Mouse (Mus musculus) CD4-positive, CD25-positive, alpha-beta regulatory T cell (primary cell): ENCODE data around the gene Mettl23. TPM values are rescaled to one million over a fixed set of nuclear protein-coding genes. Genes with fewer than 3 reads are reported as not detected.

ENCODE experiments used
- polyA plus RNA-seq: library from polyadenylated mRNA; unstranded; fragments of 100-300 nt; shearing (Covaris generic); gene quantifications from one replicate; pipeline ENCODE4 v1.2.1, GENCODE M21; 2017

The Mettl23 gene
- polyA plus RNA-seq = 208 TPM

DNA sequence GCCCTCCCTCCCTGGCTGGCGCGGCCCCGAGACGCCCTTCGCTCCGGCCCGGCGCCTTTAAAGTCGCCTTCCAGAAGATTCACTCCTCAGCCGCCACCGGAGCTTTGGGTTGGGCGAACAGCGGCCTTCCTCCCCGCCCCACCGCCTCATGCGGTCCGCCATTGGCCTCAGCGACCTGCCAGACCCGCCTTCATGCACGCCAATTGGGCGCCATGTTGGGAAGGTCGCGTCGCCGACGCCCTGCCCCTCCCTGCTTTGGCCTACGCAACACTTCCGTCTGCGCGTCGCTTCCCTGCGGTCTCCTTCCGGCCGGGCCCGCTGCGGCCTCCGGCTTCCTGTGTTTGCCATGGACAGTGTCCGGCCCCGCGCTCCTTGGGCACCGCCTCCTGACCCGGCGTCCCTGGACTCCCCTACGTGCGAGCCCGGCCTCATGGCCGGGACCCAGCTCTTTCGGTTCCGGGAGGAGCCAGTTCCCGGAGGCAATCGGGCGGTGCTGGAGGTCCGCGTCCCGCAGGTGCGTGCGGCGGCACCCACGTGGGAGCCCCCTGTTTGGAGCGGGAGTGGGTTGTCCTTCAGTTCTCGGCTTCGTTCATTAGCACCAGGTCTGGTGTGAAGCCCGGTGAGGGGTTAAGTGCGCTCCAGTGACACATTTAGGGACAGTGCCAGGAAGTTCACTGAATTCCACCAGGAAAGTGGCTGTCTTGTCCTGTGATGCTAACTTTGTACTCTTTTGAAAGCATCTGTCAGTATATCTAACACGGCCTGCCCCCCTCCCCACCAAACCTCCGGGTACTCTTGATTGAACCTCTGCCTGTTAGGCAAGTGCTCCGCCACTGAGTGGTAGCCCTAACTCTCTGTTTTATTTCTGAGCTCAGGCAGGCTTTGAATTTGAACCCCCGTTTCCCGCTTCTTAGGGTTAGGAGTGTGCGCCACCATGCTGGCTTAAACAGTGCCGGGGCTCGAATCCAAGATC lies at the start of gene Mettl23, which contains the start of gene Jmjd6:
Gene Mettl23 (plus strand): TSS at position 18 of the 973 bp plus-strand sequence.
Gene Jmjd6 (minus strand): TSS at position 189 of the 973 bp plus-strand sequence.

DNA sequence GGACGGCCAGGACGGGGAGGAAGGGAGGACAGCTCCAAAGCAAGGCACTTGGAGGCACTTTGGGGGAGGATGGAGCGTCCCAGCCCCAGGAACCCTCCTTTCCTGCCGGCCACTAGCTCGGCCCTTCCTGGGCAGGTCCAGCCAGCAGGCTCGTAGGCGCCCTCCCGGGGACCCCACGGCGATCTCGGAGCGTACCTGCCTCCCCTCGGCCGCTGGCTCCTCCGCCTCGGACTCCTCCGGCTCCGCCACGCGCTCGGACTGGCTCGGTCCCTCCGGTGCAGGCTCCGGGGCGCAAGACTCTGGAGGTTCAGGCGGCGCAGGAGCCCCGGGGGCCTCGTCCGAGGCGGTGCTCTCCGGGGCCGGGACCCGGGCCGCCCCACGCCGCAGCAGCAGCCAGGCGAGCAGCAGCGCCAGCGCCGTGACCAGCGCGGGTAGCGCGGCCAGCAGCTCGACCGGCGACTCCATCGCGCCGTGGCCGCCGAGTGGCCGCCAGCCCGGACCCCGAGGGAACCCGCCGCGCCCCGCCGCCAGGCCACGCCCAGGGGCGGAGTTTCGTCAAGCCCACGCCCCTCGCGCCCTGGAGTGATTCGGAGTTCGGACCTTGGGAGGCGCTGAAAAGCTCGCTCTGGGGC lies 15.4 kb upstream of the Mettl23 start, which contains the start of gene Mxra7:
Gene Mxra7 (minus strand): TSS at position 513 of the 632 bp plus-strand sequence.

DNA sequence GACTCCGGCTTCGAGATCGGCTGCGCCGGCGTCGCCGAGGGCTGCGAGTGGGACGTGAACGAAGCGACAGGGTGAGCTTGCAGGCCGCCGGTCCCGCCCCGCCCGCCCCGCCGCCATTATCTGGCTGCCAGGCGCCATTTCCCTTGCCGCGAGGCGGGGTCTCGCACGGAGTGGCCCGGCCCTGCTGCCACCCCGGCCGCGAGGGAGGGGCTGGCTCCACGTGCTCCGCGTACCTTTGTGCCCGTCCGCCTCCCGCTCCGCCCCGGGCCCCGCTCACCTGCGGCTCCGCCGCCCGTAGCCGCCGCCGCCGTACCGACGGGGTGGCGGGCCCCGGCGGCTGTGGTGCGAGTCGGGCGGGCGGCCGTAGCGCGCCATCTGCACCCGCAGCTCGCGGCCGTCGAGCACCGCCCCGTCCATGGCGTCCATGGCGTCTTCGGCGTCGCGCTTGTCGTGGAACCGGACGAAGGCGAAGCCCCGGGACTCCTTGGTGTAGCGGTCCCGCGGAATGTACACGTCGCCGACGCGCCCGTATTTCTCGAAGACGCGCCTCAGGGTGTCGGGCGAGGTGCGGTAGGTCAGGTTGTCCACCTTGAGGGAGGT lies 9.3 kb downstream of the Mettl23 start, which contains the start of gene Mfsd11:
Gene Mfsd11 (plus strand): TSS at position 150 of the 600 bp plus-strand sequence.

DNA sequence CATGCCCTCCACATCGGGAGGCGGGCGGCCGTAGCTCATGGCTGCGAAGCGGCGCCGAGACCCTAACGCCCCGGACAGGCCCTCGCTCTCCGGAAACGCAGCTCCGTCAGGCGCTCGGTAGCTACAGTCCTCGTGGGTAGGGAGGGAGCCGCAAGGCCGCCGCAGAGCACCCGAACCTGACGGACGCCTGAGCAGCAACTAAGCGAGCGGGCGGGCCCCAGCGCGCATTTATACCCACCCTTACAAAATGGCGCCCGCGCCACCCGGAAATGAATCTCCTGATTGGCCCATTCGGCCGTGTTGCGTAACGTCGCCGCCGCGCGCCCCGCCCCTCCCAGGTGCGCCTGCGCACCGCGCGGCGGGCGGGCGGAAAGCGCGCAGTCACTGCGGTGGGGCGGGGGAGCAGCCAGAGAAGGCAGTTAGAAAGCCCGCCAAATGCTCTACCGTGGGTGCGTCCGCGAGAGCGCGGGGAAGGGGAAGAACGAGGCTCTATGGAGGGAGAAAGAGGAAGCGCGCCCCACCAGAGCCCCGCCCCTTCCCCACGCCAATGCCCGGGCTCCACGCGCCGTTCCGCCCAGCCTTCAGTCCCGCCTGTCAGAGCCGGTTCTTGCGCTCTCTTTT lies 9.9 kb downstream of the Mettl23 start, which contains the start of gene Srsf2:
Gene Srsf2 (minus strand): TSS at position 204 of the 621 bp plus-strand sequence.

Other genes starting within 250 kb of the Mettl23 start
- gene Rhbdf2, start 216.3 kb upstream of the Mettl23 start, polyA plus RNA-seq = 12.4 TPM
- gene Prcd, start 189.7 kb upstream of the Mettl23 start, polyA plus RNA-seq = 0.23 TPM
- gene Cygb, start 189.0 kb upstream of the Mettl23 start, polyA plus RNA-seq = not detected
- not detected for gene St6galnac1, start 67.8 kb upstream of the Mettl23 start, polyA plus RNA-seq
- gene Mxra7, start 15.2 kb upstream of the Mettl23 start, polyA plus RNA-seq = 0.08 TPM
- 73.1 TPM for gene Jmjd6, start 171 bp downstream of the Mettl23 start, polyA plus RNA-seq
- gene Mfsd11, start 9.2 kb downstream of the Mettl23 start, polyA plus RNA-seq = 24.5 TPM
- gene Srsf2, start 9.8 kb downstream of the Mettl23 start, polyA plus RNA-seq = 471 TPM
- not detected for gene Mgat5b, start 75.6 kb downstream of the Mettl23 start, polyA plus RNA-seq